Mouse (Mus musculus) lung, adult 2 months (tissue): ENCODE results near the gene Spink2.

Experiments used
- CTCF ChIP-seq: fragments of 200-500 bp; IDR thresholded peaks from 2 replicates; pipeline ENCODE4 v1.5.1; 2011; ENCODE audit warnings: mild to moderate bottlenecking, low read length, control low read depth; ENCODE audit not compliant: insufficient read depth
- POLR2A ChIP-seq: fragments of 200-500 bp; IDR thresholded peaks from 2 replicates; pipeline ENCODE4 v1.6.1; 2011; ENCODE audit warnings: low read depth, mild to moderate bottlenecking, control low read depth, low read length, borderline replicate concordance; ENCODE audit errors: extremely low read depth

DNA sequence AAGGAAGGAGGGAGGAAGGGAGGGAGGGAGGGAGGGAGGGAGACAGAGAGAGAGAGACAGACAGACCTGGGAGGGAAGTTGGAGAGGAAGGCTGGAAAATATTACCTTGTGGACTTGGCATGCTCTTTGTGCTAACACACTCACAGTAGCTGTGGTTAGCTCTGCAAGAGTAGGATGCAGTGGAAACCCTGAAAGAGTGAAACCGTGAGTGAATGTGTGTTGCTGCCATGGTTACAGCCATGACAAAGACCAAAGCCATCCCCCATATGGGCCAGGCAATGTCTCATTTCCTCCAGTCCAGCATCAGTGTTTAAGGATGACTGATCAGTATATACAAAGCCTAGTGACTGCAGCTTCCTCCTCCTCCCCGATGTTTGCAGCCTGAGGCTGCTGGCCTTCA is 6.5 kb upstream of the Spink2 start:
- no peak for TF ChIP-seq POLR2A
- no peak for TF ChIP-seq CTCF
